Mouse (Mus musculus): ENCODE results near the gene Ctnna2. TPM values are rescaled to one million over a fixed set of nuclear protein-coding genes. Genes with fewer than 3 reads are reported as not detected.

Gene Ctnna2
- polyA plus RNA-seq, 1 experiment, result not detected

- Histone ChIP-seq H3ac (ENCODE audit: control insufficient read depth, insufficient read length) (no peak overlapping the region), H3K4me2 (ENCODE audit: low read depth) (no peak overlapping the region), H3K36me3 (ENCODE audit: control insufficient read depth, insufficient read depth) (no peaks in the 10 kb centered on the region), H3K4me3 (no peak overlapping the region), H3K79me2 (ENCODE audit: control insufficient read depth, insufficient read depth) (no peaks in the 10 kb centered on the region), H3K27me3 (ENCODE audit: control insufficient read depth, insufficient read depth, insufficient read length) (no peaks in the 10 kb centered on the region)
- TF ChIP-seq MAX (IDR thresholded peaks at IDR 0.05; ENCODE audit: low read depth) (no peak), REST (IDR thresholded peaks at IDR 0.05; ENCODE audit: insufficient read depth, insufficient read length) (no peak), POLR2AphosphoS2 (IDR thresholded peaks at IDR 0.05; ENCODE audit: insufficient read length, low read depth) (no peak), TCF12 (IDR thresholded peaks at IDR 0.05; ENCODE audit: insufficient read depth, poor library complexity, severe bottlenecking) (no peak), CEBPB (IDR thresholded peaks at IDR 0.05; ENCODE audit: insufficient read depth, poor library complexity, severe bottlenecking) (no peak), MYOG (IDR thresholded peaks at IDR 0.05; ENCODE audit: control insufficient read depth in 1 of 3, insufficient read depth in 1 of 3, insufficient read length in 2 of 3, low read depth in 2 of 3) (no peak), USF1 (IDR thresholded peaks at IDR 0.05; ENCODE audit: low read depth) (no peak), SRF (IDR thresholded peaks at IDR 0.05; ENCODE audit: control insufficient read depth, insufficient read length, low read depth) (no peak), POLR2A (IDR thresholded peaks at IDR 0.05; ENCODE audit: insufficient read length, low read depth) (no peak), MYOD1 (IDR thresholded peaks at IDR 0.05; ENCODE audit: control insufficient read depth in 1 of 3, insufficient read length in 2 of 3, low read depth in 2 of 3) (no peak), TCF3 (IDR thresholded peaks at IDR 0.05; ENCODE audit: insufficient read length, low read depth) (no peak), E2F4 (IDR thresholded peaks at IDR 0.05; ENCODE audit: insufficient read depth) (no peak)
Observed at GRCm38 (mm10) chr6:77802604-77803003, 176.9 kb downstream of the Ctnna2 start.

- TF ChIP-seq MAX (IDR thresholded peaks at IDR 0.05; ENCODE audit: low read depth), result no peak
- no peak for TF ChIP-seq REST (IDR thresholded peaks at IDR 0.05; ENCODE audit: insufficient read depth, insufficient read length)
- TF ChIP-seq SRF (IDR thresholded peaks at IDR 0.05; ENCODE audit: control insufficient read depth, insufficient read length, low read depth), result no peak
- no peak for TF ChIP-seq TCF12 (IDR thresholded peaks at IDR 0.05; ENCODE audit: insufficient read depth, poor library complexity, severe bottlenecking)
- no peak for TF ChIP-seq MYOD1 (IDR thresholded peaks at IDR 0.05; ENCODE audit: control insufficient read depth in 1 of 3, insufficient read length in 2 of 3, low read depth in 2 of 3)
- no peak for TF ChIP-seq MYOG (IDR thresholded peaks at IDR 0.05; ENCODE audit: control insufficient read depth in 1 of 3, insufficient read depth in 1 of 3, insufficient read length in 2 of 3, low read depth in 2 of 3)
- TF ChIP-seq POLR2AphosphoS2 (IDR thresholded peaks at IDR 0.05; ENCODE audit: insufficient read length, low read depth), result no peak
- TF ChIP-seq POLR2A (IDR thresholded peaks at IDR 0.05; ENCODE audit: insufficient read length, low read depth), result no peak
- TF ChIP-seq E2F4 (IDR thresholded peaks at IDR 0.05; ENCODE audit: insufficient read depth), result no peak
- no peak for TF ChIP-seq USF1 (IDR thresholded peaks at IDR 0.05; ENCODE audit: low read depth)
- TF ChIP-seq TCF3 (IDR thresholded peaks at IDR 0.05; ENCODE audit: insufficient read length, low read depth), result no peak
- TF ChIP-seq CEBPB (IDR thresholded peaks at IDR 0.05; ENCODE audit: insufficient read depth, poor library complexity, severe bottlenecking), result no peak
- no peak overlapping the region for H3K4me3 ChIP-seq
- no peaks in the 10 kb centered on the region for H3K27me3 ChIP-seq (ENCODE audit: control insufficient read depth, insufficient read depth, insufficient read length)
- H3ac ChIP-seq (ENCODE audit: control insufficient read depth, insufficient read length), result no peak overlapping the region
- H3K36me3 ChIP-seq (ENCODE audit: control insufficient read depth, insufficient read depth), result no peaks in the 10 kb centered on the region
- no peaks in the 10 kb centered on the region for H3K79me2 ChIP-seq (ENCODE audit: control insufficient read depth, insufficient read depth)
- H3K4me2 ChIP-seq (ENCODE audit: low read depth), result no peak overlapping the region
Observed at GRCm38 (mm10) chr6:77783342-77783741, 196.2 kb downstream of the Ctnna2 start.

- no peak overlapping the region for H3ac ChIP-seq (ENCODE audit: control insufficient read depth, insufficient read length)
- H3K4me2 ChIP-seq (ENCODE audit: low read depth), result no peak overlapping the region
- no peaks in the 10 kb centered on the region for H3K36me3 ChIP-seq (ENCODE audit: control insufficient read depth, insufficient read depth)
- H3K79me2 ChIP-seq (ENCODE audit: control insufficient read depth, insufficient read depth), result no peaks in the 10 kb centered on the region
- H3K27me3 ChIP-seq (ENCODE audit: control insufficient read depth, insufficient read depth, insufficient read length), result no peaks in the 10 kb centered on the region
- TF ChIP-seq REST (IDR thresholded peaks at IDR 0.05; ENCODE audit: insufficient read depth, insufficient read length) (no peak), SRF (IDR thresholded peaks at IDR 0.05; ENCODE audit: control insufficient read depth, insufficient read length, low read depth) (no peak)
- H3K4me3 ChIP-seq, result no peak overlapping the region
Observed at GRCm38 (mm10) chr6:77768357-77769103, 211.0 kb downstream of the Ctnna2 start.

- no peaks in the 10 kb centered on the region for H3K27me3 ChIP-seq (ENCODE audit: control insufficient read depth, insufficient read depth, insufficient read length)
- no peaks in the 10 kb centered on the region for H3K79me2 ChIP-seq (ENCODE audit: control insufficient read depth, insufficient read depth)
- H3K4me3 ChIP-seq, result no peak overlapping the region
- H3ac ChIP-seq (ENCODE audit: control insufficient read depth, insufficient read length), result no peak overlapping the region
- H3K4me2 ChIP-seq (ENCODE audit: low read depth), result no peak overlapping the region
- H3K36me3 ChIP-seq (ENCODE audit: control insufficient read depth, insufficient read depth), result no peaks in the 10 kb centered on the region
- no peak for TF ChIP-seq CEBPB (IDR thresholded peaks at IDR 0.05; ENCODE audit: insufficient read depth, poor library complexity, severe bottlenecking)
- TF ChIP-seq E2F4 (IDR thresholded peaks at IDR 0.05; ENCODE audit: insufficient read depth), result no peak
- no peak for TF ChIP-seq MYOD1 (IDR thresholded peaks at IDR 0.05; ENCODE audit: control insufficient read depth in 1 of 3, insufficient read length in 2 of 3, low read depth in 2 of 3)
- no peak for TF ChIP-seq TCF3 (IDR thresholded peaks at IDR 0.05; ENCODE audit: insufficient read length, low read depth)
- no peak for TF ChIP-seq TCF12 (IDR thresholded peaks at IDR 0.05; ENCODE audit: insufficient read depth, poor library complexity, severe bottlenecking)
- TF ChIP-seq USF1 (IDR thresholded peaks at IDR 0.05; ENCODE audit: low read depth), result no peak
- TF ChIP-seq REST (IDR thresholded peaks at IDR 0.05; ENCODE audit: insufficient read depth, insufficient read length), result no peak
- no peak for TF ChIP-seq MAX (IDR thresholded peaks at IDR 0.05; ENCODE audit: low read depth)
- TF ChIP-seq POLR2A (IDR thresholded peaks at IDR 0.05; ENCODE audit: insufficient read length, low read depth), result no peak
- no peak for TF ChIP-seq POLR2AphosphoS2 (IDR thresholded peaks at IDR 0.05; ENCODE audit: insufficient read length, low read depth)
- no peak for TF ChIP-seq SRF (IDR thresholded peaks at IDR 0.05; ENCODE audit: control insufficient read depth, insufficient read length, low read depth)
- TF ChIP-seq MYOG (IDR thresholded peaks at IDR 0.05; ENCODE audit: control insufficient read depth in 1 of 3, insufficient read depth in 1 of 3, insufficient read length in 2 of 3, low read depth in 2 of 3), result no peak
Observed at GRCm38 (mm10) chr6:77758164-77758563, 221.3 kb downstream of the Ctnna2 start.
